Mouse (Mus musculus): ENCODE data around the gene Tubd1. TPM values are rescaled to one million over a fixed set of nuclear protein-coding genes. Genes with fewer than 3 reads are reported as not detected.

Tubd1 gene
- polyA plus RNA-seq, 1 experiment from 2014 or later, result 5.8 TPM

DNA sequence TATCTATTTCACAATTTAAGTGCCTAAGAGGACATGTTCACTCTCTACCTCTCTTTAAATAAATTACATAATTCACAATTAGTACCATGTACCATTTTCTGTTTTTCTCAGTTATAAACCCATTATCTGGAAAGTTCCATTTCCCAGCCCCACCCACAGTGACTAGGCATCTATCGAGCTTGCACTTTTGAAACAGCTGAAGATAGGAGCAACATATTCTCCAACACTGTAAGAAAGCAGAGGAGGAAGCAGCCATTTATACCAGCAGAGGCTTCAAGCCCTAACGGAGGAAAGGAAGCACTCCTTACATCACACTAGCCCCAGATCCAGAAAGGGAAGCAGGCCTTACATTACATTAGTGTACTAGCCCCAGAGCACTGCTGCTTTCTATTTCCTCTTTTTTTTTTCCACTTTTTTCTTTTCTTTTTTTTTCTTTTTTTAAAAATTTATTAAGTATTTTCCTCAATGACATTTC, 69.3 kb downstream of the Tubd1 start:
- Histone ChIP-seq H3K4me3 (replicated peaks; ENCODE audit: low read length) (no peak overlapping the region), H3K36me3 (replicated peaks; ENCODE audit: control insufficient read depth, insufficient read depth) (no peaks in the 10 kb centered on the region), H3K4me1 (replicated peaks; ENCODE audit: control insufficient read depth, insufficient read depth, low read length) (no peaks in the 10 kb centered on the region), H3K9me3 (ENCODE audit: control insufficient read depth, low read length) (no peaks in the 10 kb centered on the region), H3K27me3 (ENCODE audit: control insufficient read depth, insufficient read depth, low read length) (no peaks in the 10 kb centered on the region), H3K4me2 (replicated peaks) (no peak overlapping the region), H3K9ac (no peak overlapping the region), H3K27ac (no peak overlapping the region)
- ATAC-seq (ENCODE audit: low FRiP score) (no peak), DNase-seq (ENCODE audit: low spot score) (no peak)
- WGBS, result 79% methylated on average over 2 of the region's 2 CpGs

DNA sequence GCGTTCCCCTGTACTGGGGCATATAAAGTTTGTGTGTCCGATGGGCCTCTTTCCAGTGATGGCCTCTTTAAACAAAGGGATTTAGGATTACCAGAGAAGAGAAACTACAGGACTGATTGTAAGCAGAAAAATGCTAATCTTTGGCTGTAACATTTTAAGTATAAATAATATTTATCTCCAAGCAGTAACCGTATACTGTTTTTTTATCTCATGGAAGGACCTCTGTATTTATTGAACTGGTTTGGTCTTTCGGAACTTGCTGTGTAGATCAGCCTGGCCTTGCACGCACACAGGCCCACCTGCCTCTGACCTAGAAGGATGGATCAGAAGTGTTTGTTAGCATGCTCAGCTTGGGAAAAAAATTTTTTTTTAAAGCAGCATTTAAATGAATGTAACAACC, 69.8 kb downstream of the Tubd1 start:
- Histone ChIP-seq H3K27me3 (ENCODE audit: control insufficient read depth, insufficient read depth, low read length) (no peaks in the 10 kb centered on the region), H3K4me1 (replicated peaks; ENCODE audit: control insufficient read depth, insufficient read depth, low read length) (no peaks in the 10 kb centered on the region), H3K4me2 (replicated peaks) (no peak overlapping the region), H3K36me3 (replicated peaks; ENCODE audit: control insufficient read depth, insufficient read depth) (no peaks in the 10 kb centered on the region), H3K27ac (no peak overlapping the region), H3K9ac (no peak overlapping the region), H3K4me3 (replicated peaks; ENCODE audit: low read length) (no peak overlapping the region), H3K9me3 (ENCODE audit: control insufficient read depth, low read length) (no peaks in the 10 kb centered on the region)
- ATAC-seq (ENCODE audit: low FRiP score) (no peak), DNase-seq (ENCODE audit: low spot score) (no peak)
- WGBS, result 91% methylated on average over 5 of the region's 5 CpGs

MicroRNAs within 50 kb of the gene (microRNA counts, 519-probe panel; counts per million panel counts)
- 5,442 counts per million, percentile 67 among the panel's probes with 10 or more counts for microRNA mmu-miR-21

Small RNAs within 50 kb of the gene (microRNA-seq; reads per million reads assigned to microRNA genes)
- 4,388 reads per million, percentile 90 among the genes with 10 or more reads in this experiment for gene Mir21a

Other genes with a start within 250 kb of the Tubd1 start
- 12.7 and 13.2 TPM in 2 replicates for gene Med13, start 187.4 kb upstream of the Tubd1 start, polyA plus RNA-seq (2014; fragmentation: Nextera tagmentation; extraction: Ambion mirVana)
- 15.7 and 17.6 TPM in 2 replicates for gene Rnft1, start 60.3 kb upstream of the Tubd1 start, polyA plus RNA-seq (2014; fragmentation: Nextera tagmentation; extraction: Ambion mirVana)
- 45.1 and 51.9 TPM in 2 replicates for gene Rps6kb1, start 186 bp upstream of the Tubd1 start, polyA plus RNA-seq (2014; fragmentation: Nextera tagmentation; extraction: Ambion mirVana)
- gene Vmp1, start 138.8 kb downstream of the Tubd1 start, polyA plus RNA-seq (2014; fragmentation: Nextera tagmentation; extraction: Ambion mirVana), result 148 and 151 TPM in 2 replicates
- 28.5 and 30.4 TPM in 2 replicates for gene Ptrh2, start 139.0 kb downstream of the Tubd1 start, polyA plus RNA-seq (2014; fragmentation: Nextera tagmentation; extraction: Ambion mirVana)
- gene Cltc, start 212.6 kb downstream of the Tubd1 start, polyA plus RNA-seq (2014; fragmentation: Nextera tagmentation; extraction: Ambion mirVana), result 226 and 247 TPM in 2 replicates